Mouse (Mus musculus): ENCODE results near the gene Mab21l2.

DNA sequence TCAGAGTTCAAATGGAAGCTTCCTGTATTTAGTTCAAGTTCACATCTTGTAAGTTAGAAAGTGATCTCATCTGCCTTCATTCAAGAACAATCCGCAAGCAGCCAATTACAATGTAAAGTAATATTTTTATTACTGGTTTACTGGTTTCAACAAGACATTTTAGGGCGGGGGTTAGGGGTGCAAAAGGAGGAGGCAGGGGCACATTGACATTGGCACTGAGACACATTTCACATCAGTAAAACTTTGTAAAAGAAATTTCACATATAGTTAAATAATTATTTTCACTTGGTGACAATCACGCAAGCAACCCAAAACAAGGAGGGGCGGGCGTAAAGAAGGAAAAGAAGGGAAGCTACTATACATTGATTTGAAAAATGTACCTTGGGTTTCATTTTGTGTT lies 2.5 kb downstream of the Mab21l2 start:
- no peak for TF ChIP-seq CTCF (IDR thresholded peaks at IDR 0.05; ENCODE audit: insufficient read depth, low read depth, low read length)
- TF ChIP-seq POLR2A (IDR thresholded peaks at IDR 0.05; ENCODE audit: insufficient read depth, low read depth, low read length) = no peak

All from olfactory bulb, adult 2 months (tissue).